Mouse (Mus musculus) midbrain, embryonic 11.5 days (tissue): ENCODE data around the gene Jmjd1c. TPM values are rescaled to one million over a fixed set of nuclear protein-coding genes. Genes with fewer than 3 reads are reported as not detected.

Experiments used
- ATAC-seq: fragments of 200-750 bp; cut with Nextera tagmentation; 2 replicates; pipeline ENCODE4 v1.8.0; 2017; ENCODE audit warnings: moderate TSS enrichment, moderate library complexity; ENCODE audit not compliant: low FRiP score
- DNase-seq: peaks from one replicate; pipeline ENCODE4 v3.0.0; 2015; ENCODE audit warnings: low spot score; ENCODE audit errors: missing footprints
- H3K27ac ChIP-seq: fragments of 300-500 bp; sonication (generic); 2 replicates; pipeline ENCODE4 v1.5.1; 2014; ENCODE audit warnings: low read depth, low read length
- H3K27me3 ChIP-seq: fragments of 300-500 bp; sonication (generic); 2 replicates; pipeline ENCODE4 v1.6.1; 2014; ENCODE audit warnings: mild to moderate bottlenecking, low read length, moderate library complexity, mixed read lengths; ENCODE audit not compliant: control insufficient read depth, insufficient read depth
- H3K36me3 ChIP-seq: fragments of 300-500 bp; sonication (generic); 2 replicates; pipeline ENCODE4 v1.6.1; 2014; ENCODE audit warnings: mild to moderate bottlenecking, low read length, moderate library complexity, mixed read lengths; ENCODE audit not compliant: control insufficient read depth, insufficient read depth
- H3K4me1 ChIP-seq: fragments of 300-500 bp; sonication (generic); 2 replicates; pipeline ENCODE4 v1.6.1; 2014; ENCODE audit warnings: low read length; ENCODE audit not compliant: control insufficient read depth, insufficient read depth
- H3K4me2 ChIP-seq: fragments of 300-500 bp; sonication (generic); 2 replicates; pipeline ENCODE4 v1.6.1; 2014; ENCODE audit warnings: mild to moderate bottlenecking, moderate library complexity
- H3K4me3 ChIP-seq: fragments of 300-500 bp; sonication (generic); 2 replicates; pipeline ENCODE4 v1.5.1; 2014; ENCODE audit warnings: low read depth, low read length
- H3K9ac ChIP-seq: fragments of 300-500 bp; sonication (generic); 2 replicates; pipeline ENCODE4 v1.6.1; 2014; ENCODE audit warnings: low read length
- H3K9me3 ChIP-seq: fragments of 300-500 bp; sonication (generic); 2 replicates; pipeline ENCODE4 v1.6.1; 2016; ENCODE audit warnings: low read length; ENCODE audit not compliant: control insufficient read depth
- WGBS: fragments of 180-500 bp; shearing (Covaris S2); extraction: QIAGEN DNeasy Blood & Tissue Kit; methylation state at CpG from one replicate; pipeline ENCODE4 v1.1.7; 2014; 5-methylcytosine and 5-hydroxymethylcytosine counted together
- polyA plus RNA-seq: library from polyadenylated mRNA; unstranded; fragments of >200 nt; fragmentation: Nextera tagmentation; extraction: Ambion mirVana; gene quantifications from 2 replicates; pipeline ENCODE4 v1.2.1, GENCODE M21; 2014

Gene Jmjd1c
- 46.9 and 49.0 TPM in 2 replicates for polyA plus RNA-seq

DNA sequence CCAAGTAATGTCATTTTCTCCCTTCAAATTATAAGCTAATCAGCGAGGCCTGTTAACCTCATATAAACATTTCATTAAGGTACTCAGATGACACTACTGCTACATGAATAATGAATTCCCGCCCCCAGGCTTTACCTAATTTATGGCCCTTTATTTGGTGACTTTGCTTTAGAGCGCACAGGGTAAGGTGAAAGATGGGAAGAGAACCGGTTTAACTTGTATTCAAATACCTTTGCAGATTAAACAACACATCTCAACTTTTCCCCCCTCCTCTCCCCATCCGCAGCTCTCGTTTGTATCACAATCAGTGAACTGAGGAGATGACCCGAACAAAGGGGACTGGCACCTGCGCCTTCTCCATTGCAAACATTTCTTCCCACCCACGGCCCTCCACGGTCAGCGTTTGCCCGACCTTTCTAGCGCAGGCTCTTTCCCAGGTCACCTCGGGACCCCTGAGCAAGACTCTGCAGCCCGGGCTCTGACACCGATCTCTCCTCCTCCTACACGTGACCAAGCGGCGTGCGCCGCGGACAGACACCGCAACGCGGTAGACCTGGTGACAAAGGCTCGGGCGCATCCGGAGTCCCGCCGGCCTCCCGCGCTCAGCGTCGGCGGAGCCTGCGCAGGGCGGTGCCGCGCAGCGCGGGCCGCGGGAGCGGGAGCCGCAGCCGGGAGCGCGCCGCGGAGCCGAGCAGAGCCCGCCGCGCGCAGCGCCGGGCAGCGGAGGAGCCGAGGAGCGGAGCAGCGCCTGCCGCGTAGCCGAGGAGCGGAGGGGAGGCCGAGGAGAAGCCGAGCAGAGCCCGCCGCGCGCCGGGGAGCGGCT, at the start of gene Jmjd1c:
Gene Jmjd1c (plus strand): TSS at position 328 of the 823 bp plus-strand sequence.
- Histone ChIP-seq H3K9me3 (no peaks in the 10 kb centered on the region; the same call in 1 of the 2 replicates), H3K27me3 (no peaks in the 10 kb centered on the region)
- peak; percentile 97 for DNase-seq

DNA sequence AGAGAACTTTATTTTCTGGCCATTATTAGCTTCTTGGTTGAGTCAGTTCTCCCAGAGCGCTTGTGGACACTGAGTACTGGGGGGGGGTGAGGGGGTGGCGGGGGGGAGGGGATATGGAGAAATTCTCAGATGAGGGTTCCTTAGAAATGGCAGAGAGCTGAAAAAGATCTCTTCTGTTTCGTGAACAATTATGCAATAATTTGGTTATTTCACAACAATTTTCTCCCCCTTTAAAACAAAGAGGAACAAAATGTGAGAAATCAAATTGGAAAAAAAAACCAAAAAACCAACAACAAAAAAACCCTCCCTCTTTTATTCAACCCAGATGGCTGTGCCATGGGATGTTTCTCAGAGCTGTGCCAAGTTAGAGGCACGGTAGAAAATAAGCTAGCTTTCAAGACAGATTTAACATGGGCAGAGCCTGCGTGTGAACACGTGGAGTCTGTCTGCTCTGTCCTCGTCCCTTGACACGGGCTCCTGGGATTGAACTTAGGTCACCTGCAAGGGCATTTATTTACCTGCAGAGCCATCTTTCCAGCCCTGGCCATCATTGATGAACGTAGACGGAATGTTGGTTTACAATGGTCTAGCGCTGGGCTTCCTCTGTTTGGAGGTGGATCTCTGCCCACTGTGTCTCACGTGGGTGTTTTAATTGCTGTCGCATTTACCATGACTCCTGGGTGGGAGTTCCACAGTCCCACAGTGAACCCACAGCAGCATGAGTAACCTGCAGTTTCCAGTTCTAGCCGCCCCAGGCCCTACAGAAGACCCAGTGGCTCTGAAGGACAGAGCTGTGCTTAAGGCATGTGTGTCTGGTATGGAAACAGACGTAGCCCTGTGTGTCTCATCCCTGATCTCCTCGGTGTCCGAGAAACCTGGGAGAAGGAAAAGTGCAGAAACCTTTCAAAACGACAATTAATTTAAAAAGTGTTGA, 47.9 kb upstream of the Jmjd1c start:
- Histone ChIP-seq H3K36me3 (no peaks in the 10 kb centered on the region; the same call in 1 of the 2 replicates), H3K27ac (no peak overlapping the region), H3K4me3 (no peak overlapping the region), H3K9me3 (no peaks in the 10 kb centered on the region), H3K9ac (no peak overlapping the region), H3K4me2 (no peak overlapping the region), H3K4me1 (peaks cover 4% of the 10 kb centered on the region; the same call in 1 of the 2 replicates), H3K27me3 (no peaks in the 10 kb centered on the region)
- ATAC-seq: no peak
- WGBS: 87% methylated on average over 18 of the region's 18 CpGs
- DNase-seq: no peak

More for the DNA sequence above, at the start of gene Jmjd1c:
- peak within 1 kb of the TSS; percentile 77 for H3K4me2 ChIP-seq
- peak; percentile 90 for ATAC-seq
- peak within 1 kb of the TSS; percentile 99 for H3K27ac ChIP-seq
- peaks cover 19% of the 10 kb centered on the region for H3K4me1 ChIP-seq
- no peaks in the 10 kb centered on the region for H3K36me3 ChIP-seq
- under 1% methylated on average over 58 of the region's 73 CpGs for WGBS
- H3K9ac ChIP-seq: peak within 1 kb of the TSS; percentile 99
- peak within 1 kb of the TSS; percentile 94 for H3K4me3 ChIP-seq

DNA sequence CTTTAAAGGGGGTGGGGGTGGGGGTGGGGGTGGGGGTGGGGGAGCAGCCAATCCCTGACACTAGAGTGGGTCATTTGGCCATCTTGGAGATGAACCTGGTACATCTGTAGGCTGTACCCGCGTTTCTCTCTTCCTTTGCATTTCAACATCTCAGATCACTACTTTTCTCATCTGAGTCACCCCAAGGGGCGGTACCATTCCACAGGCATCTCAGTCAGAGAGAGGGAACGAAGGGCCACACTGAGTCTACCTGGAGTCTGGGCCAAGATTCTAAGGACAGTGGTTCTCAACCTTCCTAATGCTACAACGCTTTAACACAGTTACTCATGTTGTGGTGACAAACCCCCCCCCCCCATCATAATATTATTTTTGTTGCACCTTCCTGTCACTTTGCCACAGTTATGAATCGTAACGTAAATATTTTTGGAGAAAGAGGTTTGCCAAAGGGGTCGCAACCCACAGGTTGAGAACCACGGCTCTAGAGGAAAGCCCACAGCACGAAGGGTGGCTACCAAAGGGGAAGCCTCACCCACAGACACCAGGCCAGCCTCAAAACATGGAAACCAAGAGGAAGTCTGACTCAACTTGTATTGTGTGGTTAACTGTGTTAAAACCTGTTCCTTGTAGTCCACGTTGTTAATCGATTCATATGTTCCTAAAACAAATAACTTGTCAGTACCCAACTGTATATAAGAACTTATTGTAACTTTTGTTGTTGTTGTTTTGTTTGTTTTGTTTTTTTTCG, 46.9 kb upstream of the Jmjd1c start:
- Histone ChIP-seq H3K4me3 (no peak overlapping the region), H3K36me3 (no peaks in the 10 kb centered on the region; the same call in 1 of the 2 replicates), H3K9me3 (no peaks in the 10 kb centered on the region), H3K4me1 (peaks cover 9% of the 10 kb centered on the region), H3K9ac (no peak overlapping the region), H3K27ac (no peak overlapping the region), H3K4me2 (no peak overlapping the region), H3K27me3 (no peaks in the 10 kb centered on the region)
- ATAC-seq (no peak), DNase-seq (no peak)
- WGBS: 92% methylated on average over 13 of the region's 13 CpGs

DNA sequence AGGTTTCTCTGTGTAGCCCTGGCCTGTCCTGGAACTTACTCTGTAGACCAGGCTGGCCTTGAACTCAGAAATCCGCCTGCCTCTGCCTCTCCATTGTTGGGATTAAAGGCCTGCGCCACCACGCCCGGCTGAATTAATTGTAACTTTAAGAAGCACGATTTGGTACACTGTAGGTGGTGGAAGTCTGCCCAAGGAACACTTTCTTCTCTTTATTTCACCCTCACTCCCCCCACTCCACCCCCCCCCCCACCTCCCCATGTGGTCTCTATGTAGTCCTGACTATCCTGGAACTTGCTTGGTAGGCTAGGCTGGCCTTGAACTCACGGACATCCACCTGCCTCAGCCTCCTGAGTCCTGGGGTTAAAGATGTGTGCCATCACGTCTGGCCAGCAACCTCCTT, 46.3 kb upstream of the Jmjd1c start:
- no peaks in the 10 kb centered on the region for H3K9me3 ChIP-seq
- WGBS: 90% methylated on average over 7 of the region's 7 CpGs
- no peak overlapping the region for H3K9ac ChIP-seq
- H3K27me3 ChIP-seq: no peaks in the 10 kb centered on the region
- H3K4me2 ChIP-seq: no peak overlapping the region
- H3K36me3 ChIP-seq: no peaks in the 10 kb centered on the region; the same call in 1 of the 2 replicates
- no peak for DNase-seq
- no peak overlapping the region for H3K27ac ChIP-seq
- H3K4me1 ChIP-seq: peaks cover 9% of the 10 kb centered on the region
- no peak overlapping the region for H3K4me3 ChIP-seq
- ATAC-seq: no peak

DNA sequence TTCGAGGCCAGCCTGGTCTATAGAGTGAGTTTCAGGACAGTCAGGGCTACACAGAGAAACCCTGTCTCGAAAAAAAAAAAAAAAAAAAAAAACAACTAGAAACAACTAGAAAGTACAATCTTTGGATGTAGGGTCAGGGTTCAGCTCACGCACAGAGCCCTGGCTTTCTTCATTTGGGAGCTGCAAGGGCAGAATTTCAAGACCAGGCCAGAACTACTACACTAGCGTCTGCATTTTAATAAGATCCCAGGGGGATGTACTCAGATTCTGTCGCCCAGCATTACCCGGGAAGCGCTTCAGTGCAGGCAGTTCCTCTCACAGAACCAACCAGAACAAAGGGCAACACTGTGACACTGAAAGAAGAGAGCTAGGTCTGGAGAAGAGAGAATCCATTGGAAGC, 45.2 kb upstream of the Jmjd1c start:
- Histone ChIP-seq H3K27ac (no peak overlapping the region), H3K4me3 (no peak overlapping the region), H3K27me3 (no peaks in the 10 kb centered on the region), H3K36me3 (no peaks in the 10 kb centered on the region; the same call in 1 of the 2 replicates), H3K4me2 (no peak overlapping the region), H3K9me3 (no peaks in the 10 kb centered on the region), H3K9ac (no peak overlapping the region), H3K4me1 (peaks cover 9% of the 10 kb centered on the region)
- ATAC-seq: no peak
- no peak for DNase-seq
- WGBS: 60% methylated on average over 6 of the region's 7 CpGs

DNA sequence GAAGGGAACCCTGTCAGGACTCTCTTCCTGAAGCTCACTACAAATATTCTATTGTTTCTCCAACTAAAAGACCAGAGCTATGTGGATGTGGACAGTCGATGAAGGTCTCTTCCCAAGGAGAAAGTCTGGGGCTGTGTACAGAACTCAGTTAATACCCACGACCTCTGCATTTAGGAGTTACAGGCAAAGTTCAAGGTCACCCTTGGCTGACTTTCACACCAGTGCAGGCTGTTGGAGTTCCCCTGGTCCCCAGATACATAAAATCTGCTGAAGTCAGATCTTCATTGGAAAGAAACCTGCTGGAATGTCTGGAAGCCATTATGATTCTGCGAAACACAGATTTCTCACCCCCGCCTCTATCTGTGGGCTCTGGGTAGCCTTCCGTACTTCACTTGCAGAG, 44.5 kb upstream of the Jmjd1c start:
- Histone ChIP-seq H3K9ac (no peak overlapping the region), H3K4me2 (no peak overlapping the region), H3K27me3 (no peaks in the 10 kb centered on the region), H3K4me1 (peaks cover 9% of the 10 kb centered on the region), H3K36me3 (no peaks in the 10 kb centered on the region; the same call in 1 of the 2 replicates), H3K4me3 (no peak overlapping the region), H3K27ac (no peak overlapping the region), H3K9me3 (no peaks in the 10 kb centered on the region)
- 76% methylated on average over 5 of the region's 5 CpGs for WGBS
- DNase-seq (no peak), ATAC-seq (no peak)

DNA sequence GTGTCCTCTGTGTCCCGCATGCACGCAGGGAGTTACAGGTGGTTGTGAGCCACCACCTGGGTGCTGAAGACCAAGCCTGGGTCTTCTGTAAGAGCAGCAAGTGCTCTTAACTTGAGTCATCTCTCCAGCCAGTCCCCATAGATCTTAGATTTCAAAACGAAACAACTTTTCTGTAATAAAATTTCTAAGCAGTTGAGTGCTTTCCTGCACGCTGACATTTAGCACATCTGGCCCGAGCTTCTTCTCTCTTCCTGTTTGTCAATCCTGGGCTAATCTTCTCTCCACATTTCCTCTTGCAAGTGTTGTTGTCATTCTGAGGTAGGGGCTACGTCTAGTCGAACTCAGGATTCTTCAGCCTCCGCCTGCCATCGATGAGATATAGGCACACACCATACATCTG, 43.5 kb upstream of the Jmjd1c start:
- DNase-seq: no peak
- Histone ChIP-seq H3K36me3 (no peaks in the 10 kb centered on the region; the same call in 1 of the 2 replicates), H3K4me2 (no peak overlapping the region), H3K9ac (no peak overlapping the region), H3K27me3 (no peaks in the 10 kb centered on the region), H3K4me3 (no peak overlapping the region), H3K4me1 (peaks cover 9% of the 10 kb centered on the region), H3K27ac (no peak overlapping the region; the same call in 1 of the 2 replicates), H3K9me3 (no peaks in the 10 kb centered on the region)
- no peak for ATAC-seq
- 85% methylated on average over 9 of the region's 9 CpGs for WGBS

DNA sequence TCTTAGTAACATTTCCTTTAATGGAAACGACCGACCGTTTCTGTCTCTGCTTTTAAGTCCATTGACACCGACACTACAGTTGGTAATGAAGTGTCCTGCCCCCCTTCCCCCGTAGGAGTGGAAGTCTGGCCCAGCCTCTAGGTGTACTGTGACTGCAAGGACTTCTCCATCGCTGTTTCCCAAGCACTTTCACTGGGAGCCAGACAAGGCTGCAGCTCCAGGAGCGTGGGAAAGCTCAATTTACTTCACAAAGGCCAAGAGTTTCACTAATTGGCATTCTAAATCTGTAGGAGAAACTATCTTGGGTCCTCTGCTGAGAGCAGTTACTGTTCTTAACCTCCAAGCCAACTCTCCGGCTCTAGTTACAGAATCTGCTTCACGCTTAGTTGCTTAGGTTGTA, 42.5 kb upstream of the Jmjd1c start:
- DNase-seq (no peak), ATAC-seq (peak; percentile 51; the same call in 1 of the 2 replicates)
- Histone ChIP-seq H3K4me3 (no peak overlapping the region), H3K9me3 (no peaks in the 10 kb centered on the region), H3K9ac (no peak overlapping the region), H3K4me1 (peaks cover 9% of the 10 kb centered on the region), H3K27me3 (no peaks in the 10 kb centered on the region), H3K27ac (peak overlapping the region; percentile 61), H3K36me3 (no peaks in the 10 kb centered on the region; the same call in 1 of the 2 replicates), H3K4me2 (no peak overlapping the region)
- WGBS: 19% methylated on average over 9 of the region's 9 CpGs
